Mouse (Mus musculus): ENCODE data around the gene Crygs. TPM values are rescaled to one million over a fixed set of nuclear protein-coding genes. Genes with fewer than 3 reads are reported as not detected.

Gene Crygs
- total RNA-seq (2023), result not detected

GRCm38 (mm10) chr16:22811477-22811876 is at the start of gene Crygs:
Gene Crygs, minus strand, starts transcription at chr16:22811577.

GRCm38 (mm10) chr16:22857431-22858113 is 46.2 kb upstream of the Crygs start, which contains the start of the genes Tbccd1 and Dnajb11:
Gene Tbccd1, minus strand, starts transcription at chr16:22857669.
Gene Dnajb11, plus strand, starts transcription at chr16:22857845.

Other genes with a start within 250 kb of the Crygs start
- 0.62 TPM for gene Dgkg, start 154.4 kb downstream of the Crygs start, total RNA-seq (2023)
- 15.6 TPM for gene Tbccd1, start 46.1 kb upstream of the Crygs start, total RNA-seq (2023)
- gene Dnajb11, start 46.3 kb upstream of the Crygs start, total RNA-seq (2023), result 50.4 TPM
- gene Ahsg, start 79.7 kb upstream of the Crygs start, total RNA-seq (2023), result not detected
- gene Fetub, start 106.8 kb upstream of the Crygs start, total RNA-seq (2023), result not detected
- not detected for gene Hrg, start 139.5 kb upstream of the Crygs start, total RNA-seq (2023)
- gene Kng2, start 217.9 kb upstream of the Crygs start, total RNA-seq (2023), result not detected
- not detected for gene Kng1, start 246.3 kb upstream of the Crygs start, total RNA-seq (2023)

Data from CD4-positive naive resting alpha-beta T cell, adult 76 days (primary cell).